Mouse (Mus musculus): ENCODE measurements around the gene Ildr2. TPM values are rescaled to one million over a fixed set of nuclear protein-coding genes. Genes with fewer than 3 reads are reported as not detected.
A peak's percentile ranks its signal among the peaks of the same experiment; 100 is the strongest.

Ildr2 gene
- polyA plus RNA-seq, 1 experiment from 2014 or later = 0.22 TPM

DNA sequence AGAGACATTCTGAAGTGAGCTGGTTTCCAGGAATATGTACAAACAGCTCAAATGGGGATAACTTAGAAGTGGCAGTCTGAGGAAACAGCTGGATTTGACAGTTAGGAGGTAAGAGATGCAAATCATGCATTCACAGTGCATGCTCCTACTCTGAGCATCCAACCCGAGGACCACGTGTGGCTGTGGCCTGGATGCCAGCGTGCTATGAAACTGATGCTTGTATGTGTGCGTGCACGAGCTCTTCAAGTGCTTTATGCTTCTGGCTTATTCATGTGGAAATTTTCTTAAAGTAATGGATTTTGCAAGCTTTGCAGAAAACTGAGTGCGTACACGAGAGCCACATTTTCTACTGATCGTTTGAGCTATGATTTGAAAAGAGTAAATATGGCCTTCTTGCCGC lies 32.3 kb downstream of the Ildr2 start:
- WGBS = 63% methylated on average over 9 of the region's 9 CpGs
- Histone ChIP-seq H3K9me3 (no peaks in the 10 kb centered on the region), H3K4me1 (peaks cover 10% of the 10 kb centered on the region), H3K9ac (no peak overlapping the region), H3K4me2 (no peak overlapping the region), H3K4me3 (no peak overlapping the region), H3K36me3 (no peaks in the 10 kb centered on the region), H3K27ac (no peak overlapping the region), H3K27me3 (no peaks in the 10 kb centered on the region)
- ATAC-seq (ENCODE audit: insufficient number of reproducible peaks, insufficient read depth, low FRiP score, low TSS enrichment, low read depth) = no peak

- Histone ChIP-seq H3K36me3 (no peaks in the 10 kb centered on the region), H3K4me3 (no peak overlapping the region), H3K4me2 (no peak overlapping the region), H3K27ac (no peak overlapping the region), H3K9me3 (no peaks in the 10 kb centered on the region), H3K4me1 (no peaks in the 10 kb centered on the region), H3K27me3 (no peaks in the 10 kb centered on the region), H3K9ac (no peak overlapping the region)
- 84% methylated on average over 6 of the region's 6 CpGs for WGBS
- no peak for ATAC-seq (ENCODE audit: insufficient number of reproducible peaks, insufficient read depth, low FRiP score, low TSS enrichment, low read depth)
Observed at GRCm38 (mm10) chr1:166290562-166290961, 36.6 kb downstream of the Ildr2 start.

- H3K9ac ChIP-seq = no peak overlapping the region
- H3K4me1 ChIP-seq = no peaks in the 10 kb centered on the region
- H3K9me3 ChIP-seq = no peaks in the 10 kb centered on the region
- H3K4me2 ChIP-seq = no peak overlapping the region
- no peak for ATAC-seq (ENCODE audit: insufficient number of reproducible peaks, insufficient read depth, low FRiP score, low TSS enrichment, low read depth)
- H3K36me3 ChIP-seq = no peaks in the 10 kb centered on the region
- no peak overlapping the region for H3K27ac ChIP-seq
- WGBS = 85% methylated on average over 3 of the region's 3 CpGs
- peaks cover 2% of the 10 kb centered on the region; the same call in 1 of the 2 replicates for H3K27me3 ChIP-seq
- no peak overlapping the region for H3K4me3 ChIP-seq
Observed at GRCm38 (mm10) chr1:166293086-166293485, 39.1 kb downstream of the Ildr2 start.

DNA sequence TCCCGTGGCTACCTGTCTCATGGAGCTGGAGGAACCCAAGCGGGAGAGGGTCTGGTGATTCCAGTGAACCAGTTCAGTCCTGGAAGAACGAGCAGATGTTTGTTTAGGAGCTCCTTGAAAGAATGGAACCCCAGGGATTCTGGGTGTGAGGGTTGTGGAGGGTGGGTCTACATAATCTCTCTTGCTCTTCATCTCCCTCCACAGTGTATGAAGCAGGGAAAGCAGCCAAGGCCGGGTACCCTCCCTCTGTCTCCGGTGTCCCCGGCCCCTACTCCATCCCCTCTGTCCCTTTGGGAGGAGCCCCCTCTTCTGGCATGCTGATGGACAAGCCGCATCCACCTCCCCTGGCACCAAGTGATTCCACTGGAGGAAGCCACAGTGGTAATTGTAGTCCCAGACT lies 41.6 kb downstream of the Ildr2 start:
- Histone ChIP-seq H3K27ac (no peak overlapping the region), H3K4me3 (no peak overlapping the region), H3K27me3 (peaks cover 3% of the 10 kb centered on the region; the same call in 1 of the 2 replicates), H3K9me3 (no peaks in the 10 kb centered on the region), H3K9ac (no peak overlapping the region), H3K36me3 (no peaks in the 10 kb centered on the region), H3K4me2 (no peak overlapping the region), H3K4me1 (no peaks in the 10 kb centered on the region)
- ATAC-seq (ENCODE audit: insufficient number of reproducible peaks, insufficient read depth, low FRiP score, low TSS enrichment, low read depth) = peak; percentile 44; the same call in 1 of the 2 replicates
- WGBS = 82% methylated on average over 7 of the region's 7 CpGs

- Histone ChIP-seq H3K27me3 (peaks cover 3% of the 10 kb centered on the region; the same call in 1 of the 2 replicates), H3K9me3 (no peaks in the 10 kb centered on the region), H3K36me3 (no peaks in the 10 kb centered on the region), H3K9ac (no peak overlapping the region), H3K27ac (no peak overlapping the region), H3K4me2 (no peak overlapping the region), H3K4me3 (no peak overlapping the region), H3K4me1 (no peaks in the 10 kb centered on the region)
- no peak for ATAC-seq (ENCODE audit: insufficient number of reproducible peaks, insufficient read depth, low FRiP score, low TSS enrichment, low read depth)
- 84% methylated on average over 9 of the region's 9 CpGs for WGBS
Observed at GRCm38 (mm10) chr1:166296371-166296770, 42.4 kb downstream of the Ildr2 start.

DNA sequence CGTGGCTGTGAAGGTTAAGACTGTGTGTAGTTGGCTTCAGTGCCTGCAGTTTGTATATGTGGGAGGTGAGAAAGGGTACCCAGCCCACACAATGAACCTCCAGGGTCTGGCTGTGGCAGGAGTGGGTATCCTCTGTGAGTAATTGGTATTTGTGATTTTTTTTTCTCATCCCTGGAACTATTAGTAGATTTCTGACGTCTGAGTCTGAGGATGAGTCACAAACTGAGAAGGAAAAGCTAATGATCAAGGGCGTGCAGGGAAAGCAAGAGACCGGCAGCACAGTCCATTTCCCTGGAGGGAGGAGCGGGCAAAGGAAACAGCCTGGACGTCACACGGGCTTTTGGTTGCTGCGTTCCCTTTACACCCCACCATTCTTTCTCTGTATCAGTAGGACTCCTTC lies 43.0 kb downstream of the Ildr2 start:
- no peak overlapping the region for H3K4me3 ChIP-seq
- no peaks in the 10 kb centered on the region for H3K4me1 ChIP-seq
- 75% methylated on average over 8 of the region's 8 CpGs for WGBS
- H3K27me3 ChIP-seq = peaks cover 3% of the 10 kb centered on the region; the same call in 1 of the 2 replicates
- no peak for ATAC-seq (ENCODE audit: insufficient number of reproducible peaks, insufficient read depth, low FRiP score, low TSS enrichment, low read depth)
- no peak overlapping the region for H3K27ac ChIP-seq
- no peak overlapping the region for H3K4me2 ChIP-seq
- H3K9me3 ChIP-seq = no peaks in the 10 kb centered on the region
- H3K9ac ChIP-seq = no peak overlapping the region
- H3K36me3 ChIP-seq = no peaks in the 10 kb centered on the region

DNA sequence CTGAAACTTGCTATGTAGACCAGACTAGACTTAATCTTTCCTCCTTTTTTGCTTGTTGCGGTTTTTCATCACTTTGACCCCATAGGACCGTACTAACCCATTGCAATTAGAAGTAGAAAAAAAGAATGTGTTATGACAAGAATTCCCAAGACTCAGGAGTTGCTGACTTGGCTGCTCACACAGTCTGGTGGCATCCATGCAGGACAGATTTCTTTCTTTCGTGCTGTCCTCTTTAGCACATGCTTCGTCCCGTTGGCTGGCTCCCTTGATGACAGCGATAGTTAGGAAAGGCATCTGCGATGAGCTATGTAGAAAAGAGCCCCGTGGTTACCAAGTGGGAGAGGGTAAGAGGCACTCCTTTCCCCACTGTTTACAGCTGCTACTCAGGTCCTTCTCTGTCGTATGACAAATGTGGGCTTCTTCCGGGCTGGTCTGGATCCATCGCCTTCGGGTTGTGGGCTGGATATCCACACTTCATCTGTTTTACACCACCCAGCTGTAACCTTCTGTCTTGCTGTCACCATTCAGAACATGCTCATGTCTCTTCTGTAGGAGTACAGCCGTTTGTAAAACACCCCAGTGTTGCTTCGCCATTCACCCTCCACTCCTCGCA lies 43.7 kb downstream of the Ildr2 start:
- no peak overlapping the region for H3K4me2 ChIP-seq
- H3K9me3 ChIP-seq = no peaks in the 10 kb centered on the region
- H3K27ac ChIP-seq = no peak overlapping the region
- no peaks in the 10 kb centered on the region for H3K4me1 ChIP-seq
- H3K27me3 ChIP-seq = peaks cover 3% of the 10 kb centered on the region; the same call in 1 of the 2 replicates
- no peaks in the 10 kb centered on the region for H3K36me3 ChIP-seq
- 76% methylated on average over 15 of the region's 15 CpGs for WGBS
- H3K4me3 ChIP-seq = no peak overlapping the region
- no peak for ATAC-seq (ENCODE audit: insufficient number of reproducible peaks, insufficient read depth, low FRiP score, low TSS enrichment, low read depth)
- H3K9ac ChIP-seq = no peak overlapping the region

GRCm38 (mm10) chr1:166298884-166299283 lies 44.9 kb downstream of the Ildr2 start:
- Histone ChIP-seq H3K4me1 (no peaks in the 10 kb centered on the region), H3K4me3 (no peak overlapping the region), H3K27ac (no peak overlapping the region), H3K9me3 (no peaks in the 10 kb centered on the region), H3K27me3 (peaks cover 3% of the 10 kb centered on the region; the same call in 1 of the 2 replicates), H3K4me2 (no peak overlapping the region), H3K9ac (no peak overlapping the region), H3K36me3 (no peaks in the 10 kb centered on the region)
- WGBS = 86% methylated on average over 2 of the region's 2 CpGs
- ATAC-seq (ENCODE audit: insufficient number of reproducible peaks, insufficient read depth, low FRiP score, low TSS enrichment, low read depth) = no peak

- Histone ChIP-seq H3K9ac (no peak overlapping the region), H3K9me3 (no peaks in the 10 kb centered on the region), H3K4me2 (no peak overlapping the region), H3K27me3 (peaks cover 6% of the 10 kb centered on the region; the same call in 1 of the 2 replicates), H3K4me1 (no peaks in the 10 kb centered on the region), H3K27ac (no peak overlapping the region), H3K4me3 (no peak overlapping the region), H3K36me3 (no peaks in the 10 kb centered on the region)
- 81% methylated on average over 8 of the region's 8 CpGs for WGBS
- no peak for ATAC-seq (ENCODE audit: insufficient number of reproducible peaks, insufficient read depth, low FRiP score, low TSS enrichment, low read depth)
Observed at GRCm38 (mm10) chr1:166299821-166300220, 45.9 kb downstream of the Ildr2 start.

DNA sequence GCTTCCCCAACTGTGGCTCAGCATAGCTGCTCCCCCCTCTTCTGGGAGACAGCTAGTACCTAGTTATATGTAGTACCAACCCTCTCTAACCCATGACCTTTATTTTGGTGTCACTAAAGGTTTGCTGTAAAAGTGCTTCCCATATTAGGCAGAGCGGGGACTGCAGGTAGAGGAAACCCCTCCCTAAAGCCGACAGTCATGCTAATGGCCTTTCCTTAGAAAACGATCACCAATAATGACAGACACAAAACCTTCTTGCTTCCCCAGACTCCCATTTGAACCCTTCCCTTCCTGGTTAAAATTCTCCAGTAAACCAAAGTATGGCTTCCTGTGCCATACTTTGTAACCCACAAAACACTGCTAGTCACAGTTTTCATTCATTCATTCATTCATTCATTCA lies 46.6 kb downstream of the Ildr2 start:
- 62% methylated on average over 3 of the region's 3 CpGs for WGBS
- H3K9ac ChIP-seq = no peak overlapping the region
- no peak overlapping the region for H3K27ac ChIP-seq
- no peaks in the 10 kb centered on the region for H3K4me1 ChIP-seq
- no peaks in the 10 kb centered on the region for H3K36me3 ChIP-seq
- peaks cover 10% of the 10 kb centered on the region; the same call in 1 of the 2 replicates for H3K27me3 ChIP-seq
- no peak overlapping the region for H3K4me2 ChIP-seq
- ATAC-seq (ENCODE audit: insufficient number of reproducible peaks, insufficient read depth, low FRiP score, low TSS enrichment, low read depth) = no peak
- H3K4me3 ChIP-seq = no peak overlapping the region
- H3K9me3 ChIP-seq = no peaks in the 10 kb centered on the region

GRCm38 (mm10) chr1:166304352-166305240 lies 50.7 kb downstream of the Ildr2 start:
- Histone ChIP-seq H3K27ac (no peak overlapping the region), H3K4me2 (no peak overlapping the region), H3K9ac (no peak overlapping the region), H3K4me3 (no peak overlapping the region), H3K4me1 (0 out of 2 replicates have a peak, but pooled peaks cover 4% of the 10 kb centered on the region), H3K36me3 (no peaks in the 10 kb centered on the region), H3K9me3 (no peaks in the 10 kb centered on the region), H3K27me3 (peaks cover 35% of the 10 kb centered on the region)
- 57% methylated on average over 8 of the region's 8 CpGs for WGBS
- no peak for ATAC-seq (ENCODE audit: insufficient number of reproducible peaks, insufficient read depth, low FRiP score, low TSS enrichment, low read depth)

- H3K4me2 ChIP-seq = peak overlapping the region; percentile 98
- peaks cover 52% of the 10 kb centered on the region for H3K27me3 ChIP-seq
- peak overlapping the region; percentile 56 for H3K4me3 ChIP-seq
- peak overlapping the region; percentile 69 for H3K9ac ChIP-seq
- H3K36me3 ChIP-seq = no peaks in the 10 kb centered on the region
- no peak for ATAC-seq (ENCODE audit: insufficient number of reproducible peaks, insufficient read depth, low FRiP score, low TSS enrichment, low read depth)
- 16% methylated on average over 5 of the region's 5 CpGs for WGBS
- H3K4me1 ChIP-seq = 0 out of 2 replicates have a peak, but pooled peaks cover 4% of the 10 kb centered on the region
- H3K27ac ChIP-seq = no peak overlapping the region
- H3K9me3 ChIP-seq = no peaks in the 10 kb centered on the region
Observed at GRCm38 (mm10) chr1:166308471-166308850, 54.5 kb downstream of the Ildr2 start.
